Comparison of ENCODE assay signal across 15 mouse cellular contexts in the genomic region with DNA sequence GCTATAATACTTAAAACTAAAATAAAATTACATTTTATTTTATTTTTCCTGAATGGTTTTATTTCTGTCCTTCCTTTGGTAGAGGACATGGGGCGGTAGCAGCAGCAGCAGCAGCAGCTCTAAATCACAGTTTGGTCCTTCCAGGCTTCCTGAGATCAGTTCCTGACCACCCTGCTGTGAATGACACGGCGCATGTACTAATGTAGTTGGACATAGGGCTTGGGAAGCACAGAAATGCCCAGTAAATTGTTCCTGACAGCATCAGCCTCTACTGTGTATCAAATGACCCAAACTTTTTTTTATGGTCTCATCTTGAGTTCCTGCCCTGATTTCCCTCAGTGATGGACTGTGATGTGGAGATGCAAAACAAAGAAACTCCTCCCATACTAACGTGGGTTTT.
"Had no signal": no experiment of that assay in that cellular context is flagged by ENCODE, and none has a peak within 500 bp of the region (broad histone marks: within the 10 kb centered on the region; RNA-seq: fewer than 3 reads in every experiment).

No protein-coding gene starts in this region.

- DNase-seq: liver, embryonic 13.5 days; liver, postnatal 0 days; lung, adult 2 months; lung, postnatal 14 days; right cerebral cortex, postnatal 14 days; thymus, postnatal 25 days; thymus, postnatal 4 days had no signal

- H3K9ac ChIP-seq: liver, embryonic 13.5 days; liver, embryonic 15.5 days; liver, postnatal 0 days; lung, embryonic 15.5 days; midbrain, embryonic 13.5 days; midbrain, embryonic 15.5 days; stomach, embryonic 15.5 days had no signal

- H3K27ac ChIP-seq: liver, embryonic 13.5 days; liver, embryonic 15.5 days; lung, embryonic 15.5 days; macrophage; midbrain, embryonic 13.5 days; midbrain, embryonic 15.5 days; stomach, embryonic 15.5 days; stomach, postnatal 0 days had no signal

- H3K4me1 ChIP-seq: liver, embryonic 15.5 days; lung, embryonic 15.5 days; midbrain, embryonic 13.5 days; midbrain, embryonic 15.5 days; stomach, embryonic 15.5 days had no signal

- H3K4me2 ChIP-seq: liver, embryonic 13.5 days; liver, embryonic 15.5 days; lung, embryonic 15.5 days; midbrain, embryonic 13.5 days; midbrain, embryonic 15.5 days; stomach, embryonic 15.5 days had no signal

- ATAC-seq: liver, postnatal 0 days; midbrain, embryonic 15.5 days had no signal

- H3K36me3 ChIP-seq: liver, embryonic 13.5 days; liver, embryonic 15.5 days; lung, embryonic 15.5 days; midbrain, embryonic 13.5 days; midbrain, embryonic 15.5 days; stomach, embryonic 15.5 days had no signal

- H3K4me3 ChIP-seq: liver, embryonic 13.5 days; liver, embryonic 15.5 days; lung, embryonic 15.5 days; megakaryocyte, embryonic 14.5 days; midbrain, embryonic 13.5 days; midbrain, embryonic 15.5 days; stomach, embryonic 15.5 days had no signal

- H3K27me3 ChIP-seq: liver, embryonic 13.5 days; liver, embryonic 15.5 days; lung, embryonic 15.5 days; megakaryocyte, embryonic 14.5 days; midbrain, embryonic 13.5 days; midbrain, embryonic 15.5 days; stomach, embryonic 15.5 days had no signal

- H3K9me3 ChIP-seq: liver, embryonic 13.5 days; liver, embryonic 15.5 days; lung, embryonic 15.5 days; megakaryocyte, embryonic 14.5 days; midbrain, embryonic 13.5 days; midbrain, embryonic 15.5 days; stomach, embryonic 15.5 days had no signal
